Mouse (Mus musculus): ENCODE results near the gene Aspn.

GRCm38 (mm10) chr13:49564347-49564746 is 20.1 kb downstream of the Aspn start:
- no peak for TF ChIP-seq GATA1 (IDR thresholded peaks at IDR 0.05; ENCODE audit: low read length)
- no peak for TF ChIP-seq TAL1 (IDR thresholded peaks at IDR 0.05; ENCODE audit: low read length)
